Mouse (Mus musculus): Measurements from ENCODE around the gene Rpap3. TPM values are rescaled to one million over a fixed set of nuclear protein-coding genes. Genes with fewer than 3 reads are reported as not detected.
A peak's percentile ranks its signal among the peaks of the same experiment; 100 is the strongest.

Rpap3 gene
- total RNA-seq, 2 experiments from 2014 or later, result 10.2 to 13.2 TPM

DNA sequence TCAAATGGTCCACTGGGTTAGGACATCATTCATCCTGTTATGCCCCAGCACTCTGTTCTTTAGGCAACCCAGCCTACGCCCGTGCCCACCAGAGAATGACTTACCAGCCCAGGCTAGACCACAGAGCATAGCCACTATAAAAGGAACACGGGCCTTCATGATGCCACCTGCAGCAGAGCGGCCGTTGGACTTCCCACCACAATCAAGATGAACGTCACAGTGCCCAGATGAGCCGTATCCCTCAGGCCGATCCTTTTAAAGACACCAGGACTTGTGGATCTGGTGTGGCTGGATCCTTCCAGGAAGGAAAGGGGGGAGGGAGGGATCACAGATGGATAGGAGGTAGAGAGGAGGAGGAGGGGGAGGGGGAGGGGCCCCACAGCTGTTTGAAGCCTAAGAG is 25.5 kb upstream of the Rpap3 start, which contains the start of gene Endou:
Endou (minus strand) TSS at position 229 of the 400 bp plus-strand sequence.
- DNase-seq, result no peak

- no peak for DNase-seq
Observed at GRCm38 (mm10) chr15:97730365-97730764, 24.7 kb upstream of the Rpap3 start.

DNA sequence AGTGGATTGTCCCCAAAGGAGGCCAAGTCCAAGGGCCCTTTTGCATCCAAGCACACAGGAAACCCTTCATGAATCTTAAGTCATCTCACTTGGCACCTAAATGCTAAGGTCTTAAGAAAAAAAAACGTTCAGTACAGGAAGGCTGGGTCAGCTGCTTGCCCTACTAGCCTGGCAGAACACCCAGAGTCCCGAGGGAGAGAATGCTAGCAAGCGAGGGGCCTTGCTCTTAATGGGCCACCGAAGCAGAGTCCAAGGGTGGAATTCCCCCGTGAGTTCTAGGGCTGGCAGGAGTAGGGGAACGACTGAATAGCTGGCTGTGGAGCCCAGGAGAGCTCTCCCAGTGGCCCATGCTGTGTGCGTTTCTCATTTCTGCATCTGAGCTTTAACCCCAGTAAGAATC is 23.2 kb upstream of the Rpap3 start:
- DNase-seq, result no peak

- no peak for DNase-seq
Observed at GRCm38 (mm10) chr15:97728394-97728793, 22.8 kb upstream of the Rpap3 start.

DNA sequence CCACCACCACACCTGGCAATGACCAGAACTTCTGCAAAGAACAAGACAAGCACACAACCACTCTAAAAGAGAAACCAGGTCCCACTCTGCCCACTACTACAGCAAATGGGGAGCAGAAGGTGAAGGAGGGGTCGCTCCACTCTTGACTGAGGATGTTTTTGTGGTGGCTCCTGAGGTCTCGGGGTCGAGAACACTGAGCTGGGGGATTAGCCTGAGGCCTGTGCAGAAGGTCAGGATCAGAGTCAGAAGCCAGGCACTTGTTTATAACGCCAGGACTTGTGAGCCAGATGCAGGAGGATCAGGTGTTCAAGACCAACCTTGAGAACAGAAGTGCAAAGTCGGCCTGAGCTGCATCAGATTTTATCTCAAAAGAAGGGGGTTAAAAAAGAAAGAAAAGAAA is 21.9 kb upstream of the Rpap3 start:
- DNase-seq, result no peak

- DNase-seq, result no peak
Observed at GRCm38 (mm10) chr15:97727048-97727447, 21.4 kb upstream of the Rpap3 start.

DNA sequence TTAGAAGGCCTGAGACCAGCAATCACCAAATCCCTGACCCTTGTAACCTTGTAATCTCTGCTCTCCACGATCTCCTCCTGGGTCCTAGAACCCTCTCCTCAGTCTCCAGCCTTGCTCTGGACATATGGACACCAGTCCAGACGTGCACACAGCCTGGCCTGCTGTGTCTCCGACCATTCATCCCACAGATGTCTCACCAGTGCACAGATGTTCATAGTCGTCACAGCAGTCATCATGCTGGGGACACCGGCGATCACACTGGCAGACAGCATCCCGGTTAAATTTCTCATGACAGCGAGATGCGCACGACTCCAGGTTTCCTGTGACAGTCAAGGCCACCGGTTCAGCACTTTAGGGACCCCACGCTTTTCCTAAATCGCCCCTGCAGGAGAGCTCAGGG is 20.7 kb upstream of the Rpap3 start:
- no peak for DNase-seq

DNA sequence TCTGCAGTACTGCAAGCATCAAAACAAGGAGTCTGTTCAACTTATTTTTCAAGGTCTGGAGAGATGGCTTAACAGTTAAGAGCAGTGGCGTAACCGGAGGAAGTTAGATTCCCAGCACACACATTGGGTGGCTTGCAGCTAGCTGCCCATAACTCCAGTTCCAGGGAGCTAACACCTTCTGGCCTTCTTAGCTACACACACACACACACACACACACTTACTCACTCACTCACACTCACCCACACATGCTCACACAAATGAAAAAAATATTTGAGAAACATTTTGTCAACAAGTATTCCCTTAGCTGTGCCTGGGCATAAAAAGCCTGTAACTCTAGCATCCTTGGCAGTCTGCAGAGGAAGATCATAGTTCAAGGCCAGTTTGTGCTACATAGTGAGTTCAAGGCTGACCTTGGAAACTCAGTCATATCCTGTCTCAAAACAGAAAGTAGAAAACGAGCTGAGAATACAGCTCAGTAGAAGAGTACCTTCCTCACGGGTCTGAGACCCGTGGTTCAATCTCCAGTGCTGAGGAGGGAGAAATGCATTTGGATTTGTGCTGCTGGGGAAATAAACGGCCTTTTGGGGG is 19.7 kb upstream of the Rpap3 start:
- no peak for DNase-seq

DNA sequence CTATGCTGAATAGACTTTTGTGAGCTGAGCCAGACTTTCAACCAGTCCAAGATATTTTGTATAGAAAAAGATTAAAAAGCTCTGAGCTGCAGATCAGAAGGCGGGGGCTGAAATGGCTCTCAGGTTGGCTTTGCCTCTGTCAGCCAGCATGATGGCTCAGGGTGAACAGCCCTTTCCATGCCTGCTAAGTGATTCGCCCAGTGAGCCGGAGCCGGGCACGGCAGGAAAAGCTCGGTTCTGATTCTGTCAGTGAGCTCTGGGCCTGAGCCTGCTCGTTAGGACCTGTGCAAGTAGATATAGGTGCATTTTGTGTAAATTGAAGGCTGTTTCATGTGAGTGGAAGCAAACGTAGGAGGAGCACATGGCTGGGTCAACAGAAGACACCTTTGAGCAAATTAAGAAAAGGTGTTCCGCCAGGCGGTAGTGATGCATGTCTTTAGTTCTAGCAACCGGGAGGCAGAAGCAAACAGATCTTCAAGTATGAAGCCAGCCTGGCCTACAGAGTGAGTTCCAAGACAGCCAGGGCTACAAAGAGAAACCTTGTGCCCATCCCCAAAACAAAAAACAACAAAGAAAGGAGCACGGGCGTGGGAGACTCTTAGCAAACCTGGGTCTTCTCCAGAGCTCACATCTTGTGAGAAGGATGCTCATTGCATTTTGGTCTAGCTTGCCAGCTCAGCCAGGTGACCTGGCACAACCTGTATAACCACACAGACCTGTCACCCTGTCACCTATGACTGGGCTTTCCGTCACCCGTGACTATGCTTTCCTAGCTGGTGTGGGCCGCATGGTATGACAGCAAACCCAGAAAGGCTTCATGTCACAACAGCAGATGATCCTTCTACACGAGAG is 18.9 kb upstream of the Rpap3 start:
- no peak for DNase-seq

- DNase-seq, result no peak
Observed at GRCm38 (mm10) chr15:97723536-97724345, 18.1 kb upstream of the Rpap3 start.

DNA sequence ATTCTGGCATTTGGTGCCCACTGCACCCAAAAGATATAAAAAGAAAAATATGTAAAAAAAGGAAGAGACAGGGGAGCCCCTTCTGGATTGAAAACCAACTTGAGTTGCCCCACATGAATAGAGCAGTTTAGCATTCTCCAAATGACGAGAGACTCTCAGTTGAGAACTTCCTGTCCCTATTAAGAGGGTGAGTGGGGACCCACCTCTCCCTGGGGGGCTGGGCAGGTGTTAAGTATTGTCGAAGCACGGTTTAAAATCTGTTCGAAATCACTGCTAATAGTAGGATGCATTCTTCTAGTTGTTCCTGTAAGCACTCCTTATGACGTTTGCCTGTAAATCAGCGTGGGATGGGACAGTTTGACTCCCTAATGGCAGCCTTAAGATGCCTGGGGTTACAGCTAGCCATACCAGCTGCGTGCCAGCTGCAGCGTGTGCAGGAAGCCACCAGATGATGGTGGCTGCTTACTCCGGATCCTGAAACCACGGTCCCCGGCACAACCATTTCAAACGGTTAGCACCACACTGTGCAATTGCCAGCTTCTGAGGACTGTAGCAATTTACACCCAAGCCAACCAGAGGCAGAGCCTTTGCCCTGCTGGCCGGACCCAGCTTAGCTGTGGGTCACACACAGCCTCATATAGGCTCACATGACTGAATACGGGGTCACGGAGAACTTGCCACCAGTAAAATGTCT is 15.5 kb upstream of the Rpap3 start:
- no peak for DNase-seq

DNA sequence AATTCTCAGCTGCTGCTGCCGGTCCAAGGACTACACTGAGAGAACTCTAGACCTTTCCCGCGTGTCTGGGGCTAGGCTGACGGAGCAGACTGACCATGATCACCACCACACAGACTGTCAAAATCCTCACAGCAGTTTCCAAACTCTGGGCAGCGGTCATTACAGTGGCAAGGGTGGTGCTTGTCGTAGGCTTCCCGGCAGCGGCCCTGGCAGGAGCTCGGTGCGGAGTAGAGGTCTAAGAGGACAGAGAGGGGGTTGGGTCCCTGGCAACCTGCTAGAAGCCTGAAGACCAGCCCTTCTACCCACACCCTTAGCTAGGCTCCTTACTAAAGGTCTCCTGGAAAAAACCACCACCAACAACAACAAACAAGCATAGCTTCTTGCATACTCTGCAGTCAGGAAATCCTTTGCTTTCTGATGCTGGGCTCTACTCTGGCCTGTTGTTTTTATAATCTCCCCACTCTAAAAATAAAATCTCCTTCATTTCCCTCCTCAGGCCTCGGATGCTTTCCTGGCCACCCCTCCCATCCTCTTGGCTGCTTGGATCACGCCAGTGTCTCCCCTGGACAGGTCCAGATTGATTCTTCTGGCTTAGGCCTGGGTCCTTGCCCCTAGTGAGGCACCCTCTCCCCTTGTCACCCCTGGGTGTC is 14.5 kb upstream of the Rpap3 start:
- DNase-seq, result no peak

DNA sequence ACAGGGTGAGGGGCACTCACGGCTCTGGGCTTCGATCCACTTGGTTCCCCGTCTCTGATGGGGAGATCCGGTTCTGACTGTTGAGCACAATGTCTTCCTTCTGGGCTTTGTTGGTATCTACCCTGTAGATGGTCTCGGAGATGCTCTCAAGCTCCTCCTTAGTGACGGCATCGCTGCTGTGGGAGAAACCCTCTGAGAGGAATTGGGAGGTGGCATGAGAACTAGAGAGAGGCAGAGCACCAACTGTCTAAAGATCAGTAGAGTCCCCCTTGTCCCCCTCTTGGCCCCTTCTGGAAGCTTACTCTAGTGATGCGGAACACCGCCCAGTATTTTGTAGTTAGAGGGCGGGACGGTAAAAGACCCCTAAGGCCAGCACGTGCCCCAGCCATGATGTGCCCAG is 13.9 kb upstream of the Rpap3 start:
- DNase-seq, result no peak

DNA sequence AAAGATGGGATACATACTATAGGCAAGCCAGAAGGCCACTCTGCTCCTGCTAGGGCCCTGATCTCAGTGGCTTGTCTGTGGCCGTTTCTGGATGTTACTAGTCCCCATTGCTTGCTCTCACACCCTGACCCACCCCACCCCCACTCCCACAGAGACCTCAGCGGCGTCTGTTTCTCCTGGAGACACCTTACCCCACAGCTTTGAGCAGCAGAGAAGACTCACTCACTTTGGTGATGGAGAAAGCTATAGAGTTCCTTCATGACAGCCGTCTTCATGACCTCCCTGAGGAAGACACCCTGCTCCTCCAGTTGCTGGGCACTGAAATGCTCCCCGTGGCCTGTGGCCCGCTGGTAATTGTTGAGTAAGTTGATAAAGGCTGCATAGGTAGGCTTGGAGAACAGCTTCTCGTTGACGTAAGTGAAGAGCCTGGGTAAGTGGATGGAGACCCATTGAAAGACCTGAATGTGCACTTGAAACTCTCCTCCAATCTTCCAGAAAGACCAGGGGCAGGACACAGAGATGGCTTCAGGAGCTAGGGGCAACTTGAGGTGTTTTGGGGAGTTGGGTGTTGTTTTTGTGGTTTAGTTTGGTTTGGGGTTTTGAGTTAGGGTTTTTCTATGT is 13.0 kb upstream of the Rpap3 start:
- no peak for DNase-seq

DNA sequence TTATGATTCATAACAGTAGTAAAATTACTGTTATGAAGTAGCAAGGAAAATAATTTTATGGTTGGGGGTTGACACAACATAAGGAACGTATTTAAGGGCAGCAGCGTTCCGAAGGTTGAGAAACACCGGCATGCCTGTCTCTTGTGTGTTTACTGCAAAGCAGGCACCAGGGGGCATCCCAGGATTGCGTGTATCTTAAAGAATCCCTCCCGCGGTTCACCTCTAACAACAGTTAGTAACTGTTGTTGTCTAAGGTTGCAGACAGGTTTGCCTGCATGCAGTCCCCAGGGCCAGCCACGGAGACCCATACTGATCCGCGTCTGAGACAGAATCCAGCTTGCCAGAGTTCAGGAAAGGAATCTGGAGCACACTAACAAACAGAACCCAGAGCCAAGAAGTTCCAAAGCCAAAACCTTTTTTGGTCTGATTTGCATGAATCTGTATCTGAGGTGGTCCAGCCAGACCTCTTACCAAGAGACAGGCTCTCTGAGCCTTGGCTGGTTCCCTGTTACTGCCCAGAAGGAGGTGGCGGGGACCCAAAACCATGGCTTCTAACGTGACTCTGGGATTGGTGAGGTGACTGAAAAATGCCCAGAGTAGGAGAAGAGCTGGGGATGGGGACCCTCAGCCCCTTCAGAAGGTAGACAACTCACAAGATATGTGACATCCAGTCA is 12.4 kb upstream of the Rpap3 start:
- peak; percentile 58 for DNase-seq

DNA sequence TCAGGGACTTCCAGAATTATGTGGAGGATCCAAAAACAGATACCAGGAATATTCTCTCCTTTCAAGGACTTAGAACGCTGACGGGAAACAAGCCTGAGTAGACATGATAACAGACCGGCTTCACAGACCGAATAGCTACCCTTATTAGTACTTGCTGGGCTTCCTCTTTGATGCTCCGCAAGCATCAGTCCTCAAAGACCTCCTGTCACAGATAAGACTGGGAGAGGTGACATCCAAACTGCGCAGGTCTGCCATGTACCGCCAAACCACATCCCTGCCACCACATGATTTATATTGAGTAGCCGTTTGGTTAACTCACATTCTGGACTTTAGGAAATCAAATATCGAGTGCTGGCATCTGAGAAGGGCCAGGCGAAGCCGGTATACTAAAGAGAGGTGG is 11.2 kb upstream of the Rpap3 start:
- DNase-seq, result no peak

DNA sequence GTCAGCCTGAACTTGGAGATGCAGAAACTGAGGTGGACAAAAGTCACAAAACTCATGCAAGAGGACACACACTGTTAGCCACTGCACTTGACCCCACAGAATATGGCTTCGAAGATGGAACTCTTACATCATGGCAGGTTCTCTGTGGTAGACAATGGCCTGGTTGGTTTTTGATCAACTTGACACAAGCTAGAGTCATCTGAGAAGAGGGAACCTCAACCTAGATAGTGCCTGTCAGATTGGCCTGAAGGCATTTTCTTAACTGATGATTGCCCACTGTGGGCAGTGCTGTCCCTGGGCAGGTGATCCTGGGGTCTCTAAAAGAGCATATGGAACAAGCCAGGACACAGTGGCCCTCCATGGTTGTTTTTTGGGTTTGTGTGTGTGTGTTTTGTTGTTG is 10.1 kb upstream of the Rpap3 start:
- DNase-seq, result no peak

DNA sequence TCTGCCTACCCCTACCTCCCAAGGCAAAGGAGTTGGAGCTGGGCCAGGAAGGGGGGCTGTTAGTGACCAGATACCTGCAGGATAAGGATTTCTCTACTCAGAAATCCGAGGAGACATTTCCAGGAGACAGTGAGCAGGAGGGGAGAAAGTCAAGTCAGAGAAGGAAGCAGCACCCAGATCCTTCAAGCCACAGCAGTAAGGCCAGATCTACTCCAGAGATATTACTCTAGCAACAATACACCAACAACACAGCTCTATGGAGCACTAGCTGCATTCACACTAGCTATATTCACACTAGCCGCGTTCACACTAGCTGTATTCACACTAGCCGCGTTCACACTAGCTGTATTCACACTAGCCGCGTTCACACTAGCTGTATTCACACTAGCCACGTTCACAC is 9.5 kb upstream of the Rpap3 start:
- no peak for DNase-seq

GRCm38 (mm10) chr15:97712546-97712945 is 6.9 kb upstream of the Rpap3 start:
- DNase-seq, result no peak

DNA sequence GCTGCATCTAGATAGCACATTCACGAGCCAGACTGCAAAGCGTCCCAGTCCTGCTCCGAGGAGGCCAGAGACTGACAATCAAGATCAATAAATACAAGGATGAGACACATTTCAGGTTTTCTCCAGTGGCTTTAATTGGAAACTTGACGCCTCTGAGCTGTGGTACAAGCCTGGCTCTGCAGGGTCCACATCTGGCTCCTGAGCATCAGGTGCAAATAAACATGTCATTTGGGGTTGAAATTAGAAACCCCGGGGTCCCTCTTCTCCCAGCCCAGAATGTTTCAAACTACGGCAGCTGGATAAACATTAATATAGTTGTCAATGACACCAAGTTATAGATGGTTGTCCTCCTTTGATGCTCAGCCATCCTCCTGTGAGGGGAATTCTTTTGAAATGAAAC is 5.3 kb upstream of the Rpap3 start:
- DNase-seq, result no peak

GRCm38 (mm10) chr15:97696616-97697015 is 9.0 kb downstream of the Rpap3 start:
- DNase-seq, result no peak

Data from gastrocnemius, postnatal 10 days (tissue).